Mouse (Mus musculus) testis, postnatal 10 days (tissue): ENCODE measurements around the gene Mgat4a.
"Not testable (repeated sequence)": the region's sequence is repeated elsewhere in the genome, so short reads cannot be mapped to it uniquely, and the experiment has no call there.

Experiments used
- DNase-seq: peaks from one replicate; pipeline ENCODE4 v3.0.0; 2021; ENCODE audit warnings: low spot score

Gene Mgat4a

DNA sequence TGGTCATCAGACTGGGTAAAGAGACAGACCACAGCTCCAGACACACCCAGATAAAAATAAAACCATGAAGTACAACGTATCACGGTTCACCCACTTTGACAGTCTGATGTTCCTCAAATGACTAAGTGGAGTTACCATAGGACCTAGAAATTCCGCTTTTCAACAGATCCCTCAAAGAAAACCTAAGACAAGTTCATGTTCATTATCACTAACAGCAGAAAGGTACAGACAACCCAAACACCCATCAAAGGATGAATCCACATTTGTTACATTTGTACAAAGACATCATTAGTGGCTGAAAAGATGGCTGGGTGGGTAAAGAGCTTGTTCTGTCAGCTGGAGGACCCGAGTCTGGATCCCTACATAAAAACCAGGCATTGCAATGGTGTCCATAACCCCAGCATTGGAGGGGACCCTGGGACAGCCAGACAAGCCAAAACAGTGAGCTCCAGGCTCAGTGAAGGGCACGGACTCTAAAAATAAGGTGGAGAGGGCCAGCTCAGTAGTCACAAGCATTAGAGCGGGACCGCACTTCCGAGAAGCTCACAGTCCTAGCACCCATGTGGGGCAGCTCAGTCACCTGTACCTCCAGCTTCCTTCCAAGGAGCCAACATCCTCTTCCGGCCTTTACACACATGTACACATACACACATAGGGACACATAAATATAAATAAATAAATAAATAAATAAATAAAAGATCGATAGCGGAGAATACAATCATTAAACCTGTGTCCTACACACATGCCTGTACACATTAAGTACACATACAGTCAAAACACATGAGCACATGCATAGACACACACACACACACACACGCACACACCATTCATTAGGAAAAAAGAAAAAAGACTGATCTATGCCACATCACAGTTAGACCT lies 8.9 kb downstream of the Mgat4a start:
- no peak for DNase-seq

DNA sequence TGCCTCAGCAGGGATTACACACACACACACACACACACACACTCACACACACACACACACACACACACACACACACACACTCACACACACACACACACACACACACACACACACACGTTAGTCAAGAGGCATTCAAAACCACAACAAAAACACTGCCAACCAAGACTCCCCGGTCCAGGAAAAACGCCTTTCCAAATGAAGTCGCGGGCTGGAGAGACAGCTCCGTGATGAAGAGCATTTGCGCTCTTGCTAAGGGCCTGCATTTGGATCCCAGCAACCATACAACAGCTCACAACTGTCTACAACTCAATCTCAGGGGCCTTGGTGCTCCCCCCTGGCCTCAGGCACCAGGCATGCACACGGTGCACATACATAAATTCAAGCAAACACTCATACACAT lies 10.8 kb downstream of the Mgat4a start:
- no peak for DNase-seq

DNA sequence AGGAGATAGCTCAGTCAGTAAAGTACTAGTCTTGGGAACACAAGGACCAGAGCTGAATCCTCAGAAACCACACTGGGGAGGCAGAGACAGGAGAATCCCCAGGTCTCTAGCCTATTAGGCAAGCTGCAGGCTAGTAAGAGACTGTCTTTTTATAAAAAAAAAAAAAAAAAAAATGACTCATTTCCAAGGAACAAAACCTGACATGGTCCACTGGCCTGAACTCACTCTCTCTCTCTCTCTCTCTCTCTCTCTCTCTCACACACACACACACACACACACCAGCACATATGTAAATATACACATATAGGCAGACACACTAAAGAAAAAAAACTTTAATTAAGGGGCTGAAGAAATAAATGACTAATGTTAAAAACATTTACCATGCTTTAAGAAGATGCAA lies 14.6 kb downstream of the Mgat4a start:
- no peak for DNase-seq

DNA sequence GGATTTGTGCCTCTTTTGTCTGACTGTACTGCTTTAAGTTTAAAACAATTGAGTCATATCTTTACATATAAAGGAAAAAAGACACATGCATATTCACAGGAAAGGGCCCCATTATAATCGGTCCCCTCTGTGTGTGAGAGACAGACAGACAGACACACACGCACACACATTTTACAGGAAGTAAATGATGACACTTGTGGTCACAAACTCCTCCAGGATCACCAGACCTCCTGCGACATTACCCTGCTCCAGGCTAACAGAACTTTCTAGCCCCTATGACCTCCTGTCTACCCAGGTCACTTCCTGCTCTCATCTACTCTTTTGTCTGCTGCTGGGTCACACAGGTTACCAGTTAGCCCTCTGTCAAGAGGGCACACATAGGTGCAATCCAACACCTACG lies 16.1 kb downstream of the Mgat4a start:
- DNase-seq: no peak

DNA sequence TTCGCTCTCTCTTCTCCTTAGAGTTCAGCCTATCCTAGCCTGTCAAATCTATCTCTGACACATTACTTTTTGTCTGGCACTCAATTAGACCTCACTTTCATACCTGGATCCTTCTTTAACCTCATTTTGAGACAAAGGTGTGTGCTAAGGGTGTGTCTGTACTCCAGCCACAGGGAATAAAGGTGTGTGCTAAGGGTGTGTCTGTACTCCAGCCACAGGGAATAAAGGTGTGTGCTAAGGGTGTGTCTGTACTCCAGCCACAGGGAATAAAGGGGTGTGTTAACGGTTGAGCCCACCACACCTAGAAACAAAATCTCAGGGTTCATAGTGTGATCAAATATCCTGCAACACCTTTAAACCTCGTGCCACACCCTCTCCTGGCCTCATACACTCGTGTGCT lies 16.7 kb downstream of the Mgat4a start:
- DNase-seq: not testable (repeated sequence)

DNA sequence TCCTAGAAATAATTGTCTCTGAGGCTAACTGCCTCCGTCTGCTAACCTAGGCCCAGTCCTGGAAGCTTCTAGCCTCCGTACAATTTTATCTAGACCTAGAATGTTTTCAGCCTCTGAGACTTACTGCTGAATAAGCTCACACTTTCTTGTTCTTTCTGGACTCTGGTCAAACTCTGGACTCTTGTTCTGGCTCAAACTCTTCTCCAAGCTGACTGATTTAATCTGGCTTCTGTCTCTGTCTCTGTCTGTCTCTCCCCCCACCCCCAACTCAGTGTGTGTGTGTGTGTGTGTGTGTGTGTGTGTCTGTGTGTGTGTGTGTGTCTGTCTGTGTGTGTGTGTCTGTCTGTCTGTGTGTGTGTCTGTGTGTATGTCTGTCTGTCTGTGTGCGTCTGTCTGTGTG lies 17.3 kb downstream of the Mgat4a start:
- not testable (repeated sequence) for DNase-seq

DNA sequence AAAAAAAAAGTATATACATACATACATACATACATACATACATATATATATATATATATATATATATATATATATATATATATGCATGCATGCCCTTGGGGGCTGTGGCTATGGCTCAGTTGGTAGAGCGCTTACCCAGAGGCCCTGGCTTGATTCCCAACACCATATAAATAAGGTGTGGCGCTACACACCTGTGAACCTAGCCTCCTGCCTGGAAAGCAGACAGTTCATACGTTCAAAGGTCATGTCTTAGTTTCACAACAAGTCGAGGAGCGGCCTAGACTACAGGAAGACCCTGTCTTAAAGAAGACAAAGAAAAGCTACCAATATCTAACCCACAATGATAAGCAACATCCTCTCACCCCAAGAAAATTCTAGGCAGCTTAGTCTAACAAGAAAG lies 18.7 kb downstream of the Mgat4a start:
- DNase-seq: no peak

DNA sequence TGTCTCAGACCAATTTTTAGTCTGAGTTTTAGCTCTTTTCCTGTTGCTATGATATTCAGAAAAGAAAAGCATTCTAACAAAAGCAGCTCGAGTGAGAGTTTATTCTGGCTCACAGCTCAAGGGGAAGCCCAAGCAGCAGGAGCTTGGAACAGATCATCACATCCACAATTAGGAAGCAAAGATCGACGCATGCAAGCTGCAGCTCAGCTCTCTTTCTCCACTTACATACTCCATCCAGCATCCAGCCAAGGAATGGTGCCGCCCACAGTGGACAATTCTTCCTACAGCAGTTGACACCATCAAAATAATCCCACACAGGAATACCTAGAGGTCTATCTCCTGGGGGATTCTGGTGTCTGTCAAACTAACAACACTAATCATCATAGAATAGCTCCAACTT lies 22.0 kb downstream of the Mgat4a start:
- DNase-seq: no peak

DNA sequence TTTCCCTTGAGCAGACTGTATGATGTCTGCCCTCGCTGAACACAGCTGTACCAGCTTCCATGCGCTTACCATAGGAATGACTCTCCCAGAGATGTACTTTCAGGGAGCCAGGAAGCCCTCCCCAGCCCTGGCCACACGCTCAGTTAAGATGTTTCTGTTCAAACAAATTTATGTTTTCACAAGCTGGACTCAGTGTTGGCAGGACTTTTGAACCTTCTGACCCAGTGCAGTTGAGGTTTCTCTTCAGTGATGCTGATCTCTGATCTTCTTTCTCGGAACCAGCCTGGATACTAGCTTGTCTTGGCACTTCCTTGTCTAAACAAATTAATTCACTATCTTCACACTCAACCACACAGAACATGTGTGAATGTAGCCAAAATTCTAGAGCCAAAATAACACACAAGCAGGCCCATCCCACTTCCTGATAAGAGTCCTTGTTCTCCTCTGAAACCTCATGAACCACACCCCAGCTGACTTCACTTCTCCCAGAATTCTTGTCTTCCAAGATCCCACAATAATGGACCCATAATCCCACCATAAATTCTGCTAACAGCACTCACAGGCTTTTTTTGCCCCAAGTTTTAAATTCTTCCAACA lies 22.6 kb downstream of the Mgat4a start:
- DNase-seq: no peak

- DNase-seq: no peak
Observed at GRCm38 (mm10) chr1:37512961-37513431, 27.8 kb downstream of the Mgat4a start.

- DNase-seq: no peak
Observed at GRCm38 (mm10) chr1:37512109-37512640, 28.6 kb downstream of the Mgat4a start.

- DNase-seq: no peak
Observed at GRCm38 (mm10) chr1:37510193-37510592, 30.6 kb downstream of the Mgat4a start.

- DNase-seq: no peak
Observed at GRCm38 (mm10) chr1:37509437-37509836, 31.4 kb downstream of the Mgat4a start.

DNA sequence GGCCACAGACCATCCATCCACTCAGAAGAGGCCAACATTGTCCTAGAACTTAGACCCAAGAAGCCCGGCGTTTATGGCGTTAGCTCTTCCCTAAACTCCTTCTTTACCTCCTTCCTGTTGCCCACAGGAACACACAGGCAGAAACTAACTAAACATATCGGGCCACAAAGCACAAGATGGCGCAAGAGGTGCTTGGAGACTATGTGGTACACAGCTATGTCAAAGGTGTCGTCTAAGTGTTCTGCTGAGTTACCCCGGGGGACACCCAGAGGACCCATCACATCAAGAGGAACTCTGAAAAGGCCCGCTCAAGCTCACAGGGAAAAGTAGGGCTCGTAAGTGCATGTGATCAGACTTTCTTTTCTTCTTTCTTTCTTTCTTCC lies 35.5 kb downstream of the Mgat4a start:
- no peak for DNase-seq

DNA sequence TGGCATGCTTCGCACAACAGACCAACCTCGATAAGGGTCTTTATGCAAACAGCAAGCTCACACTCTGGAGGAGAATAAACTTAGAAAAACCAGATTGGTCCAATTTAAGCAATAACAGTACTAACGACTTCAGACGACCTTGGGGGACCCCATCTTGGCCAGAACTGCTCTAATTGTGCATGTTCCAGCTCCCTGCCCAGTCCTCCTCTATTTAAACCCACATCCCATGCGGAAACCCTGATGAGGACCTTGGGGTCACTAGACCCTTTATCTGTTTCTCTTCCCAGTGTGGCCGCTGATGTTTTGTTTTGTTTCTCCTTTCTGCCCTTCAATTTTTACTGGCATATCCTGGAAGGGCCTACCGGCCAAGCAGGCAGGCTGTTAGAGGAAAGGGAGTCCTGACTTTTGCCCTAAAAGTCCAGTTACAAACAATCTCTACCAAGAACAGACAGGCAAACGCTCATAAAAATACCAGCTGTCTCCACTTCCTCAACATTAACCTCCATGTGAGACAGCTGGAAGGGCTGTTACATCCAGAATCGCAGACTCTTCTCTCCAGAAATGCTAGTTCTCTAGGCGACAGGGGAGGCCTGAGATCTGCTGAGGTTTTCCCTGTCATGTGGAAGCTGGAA lies 36.0 kb downstream of the Mgat4a start:
- DNase-seq: no peak

GRCm38 (mm10) chr1:37503656-37504055 lies 37.2 kb downstream of the Mgat4a start:
- no peak for DNase-seq

GRCm38 (mm10) chr1:37502354-37502753 lies 38.5 kb downstream of the Mgat4a start:
- no peak for DNase-seq

DNA sequence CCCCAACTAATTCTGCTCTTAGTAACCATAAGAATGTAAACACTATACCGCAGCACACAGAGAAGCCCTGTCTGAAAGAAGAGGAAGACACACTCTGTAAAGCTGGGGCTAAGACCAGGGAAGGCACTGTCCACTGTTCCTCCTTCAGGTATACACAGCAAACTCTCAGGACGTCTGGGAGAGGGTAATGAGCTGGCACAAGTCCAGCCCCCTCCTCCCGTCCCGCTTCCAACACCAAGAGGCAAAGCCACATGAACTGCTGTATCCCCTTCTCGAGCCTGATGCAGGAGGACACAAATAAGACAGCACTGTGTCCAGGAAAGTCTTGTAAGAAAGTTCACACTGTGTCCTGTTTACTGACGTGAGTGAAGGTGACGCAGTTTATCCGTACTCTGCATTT lies 40.1 kb downstream of the Mgat4a start:
- DNase-seq: no peak

DNA sequence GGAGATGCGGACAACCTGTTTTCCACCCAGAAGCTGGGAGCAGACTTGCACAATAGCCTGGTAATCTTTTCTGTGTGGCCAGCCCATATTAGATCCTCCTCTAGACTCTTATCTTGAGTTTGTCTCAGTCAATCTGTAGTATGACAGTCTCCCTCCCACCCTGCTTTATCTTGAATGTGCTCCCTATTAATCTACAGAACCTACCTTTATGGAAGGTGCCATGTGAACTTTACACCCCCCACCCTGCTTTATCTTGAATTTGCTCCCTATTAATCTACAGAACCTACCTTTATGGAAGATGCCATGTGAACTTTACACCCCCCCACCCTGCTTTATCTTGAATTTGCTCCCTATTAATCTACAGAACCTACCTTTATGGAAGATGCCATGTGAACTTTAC lies 41.4 kb downstream of the Mgat4a start:
- not testable (repeated sequence) for DNase-seq

GRCm38 (mm10) chr1:37498911-37499310 lies 41.9 kb downstream of the Mgat4a start:
- no peak for DNase-seq

DNA sequence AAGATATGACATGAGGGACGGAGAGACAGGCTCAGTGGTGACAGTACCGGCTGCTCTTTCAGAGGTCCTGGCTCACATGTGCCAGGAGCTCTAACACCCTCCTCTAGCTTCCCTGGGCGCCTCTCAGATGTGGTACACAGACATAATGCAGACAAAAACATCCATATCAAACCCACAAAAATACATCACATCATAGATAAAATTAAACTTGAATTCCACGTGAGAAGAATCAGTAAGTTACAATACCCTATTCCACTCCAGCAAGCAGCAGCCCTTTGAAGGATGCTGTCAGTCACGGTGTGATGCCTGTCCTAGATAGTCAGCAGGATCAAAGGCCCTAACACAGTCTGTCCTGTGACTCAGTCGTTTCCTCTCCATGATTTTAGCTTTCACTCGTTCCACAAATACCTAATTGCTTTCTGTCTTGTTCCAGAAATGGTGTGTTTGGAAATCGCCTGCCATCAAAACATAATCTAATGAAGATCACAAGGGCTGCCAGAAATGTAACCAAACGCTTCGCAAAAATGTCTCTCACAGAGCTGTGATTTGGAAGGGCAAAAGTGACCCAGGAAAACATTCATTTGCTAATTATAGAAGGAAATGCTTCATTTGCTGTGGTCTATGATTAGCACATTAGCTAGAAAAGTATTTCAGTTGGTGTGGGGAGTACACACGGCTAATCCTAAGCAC lies 44.1 kb downstream of the Mgat4a start:
- no peak for DNase-seq

DNA sequence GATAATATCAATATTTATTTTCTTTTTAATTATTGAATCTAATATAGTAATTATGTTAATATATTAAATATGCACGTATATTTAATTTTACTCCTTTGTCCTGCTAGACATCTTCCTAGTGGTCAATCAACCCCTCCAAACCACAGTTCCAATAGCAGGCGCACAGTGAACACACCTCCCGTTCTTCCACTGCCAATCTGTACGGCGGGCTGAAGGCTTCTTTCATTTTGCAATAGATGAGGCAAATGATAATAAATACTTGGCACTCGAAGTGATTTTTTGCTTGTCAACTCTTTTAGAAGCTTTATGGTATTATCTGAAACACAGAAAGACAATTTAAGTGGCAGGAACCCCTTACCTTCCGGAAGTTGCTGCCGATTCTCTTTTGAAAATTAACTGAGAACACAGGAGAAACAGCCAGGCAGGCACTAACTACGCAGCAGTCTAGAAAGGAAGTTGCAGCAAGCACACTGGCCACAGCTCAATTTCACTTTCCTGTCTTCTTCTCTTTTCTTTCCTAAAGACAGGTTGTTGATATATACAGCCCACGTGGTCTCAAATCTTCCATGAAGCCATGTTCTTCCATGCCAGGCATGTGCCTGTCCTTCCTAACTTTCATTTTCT lies 45.0 kb downstream of the Mgat4a start:
- no peak for DNase-seq
